Mouse (Mus musculus) frontal cortex, adult (tissue): ENCODE data around the gene Artn.

ENCODE experiments used
- ATAC-seq: cut with Nextera tagmentation; 2 replicates; pipeline ENCODE4 v1.9.2; 2017; ENCODE audit warnings: mild to moderate bottlenecking, moderate library complexity, mixed read lengths; ENCODE audit not compliant: low TSS enrichment

Gene Artn

GRCm38 (mm10) chr4:117918762-117919161 lies 10.8 kb downstream of the Artn start:
- no peak for ATAC-seq

DNA sequence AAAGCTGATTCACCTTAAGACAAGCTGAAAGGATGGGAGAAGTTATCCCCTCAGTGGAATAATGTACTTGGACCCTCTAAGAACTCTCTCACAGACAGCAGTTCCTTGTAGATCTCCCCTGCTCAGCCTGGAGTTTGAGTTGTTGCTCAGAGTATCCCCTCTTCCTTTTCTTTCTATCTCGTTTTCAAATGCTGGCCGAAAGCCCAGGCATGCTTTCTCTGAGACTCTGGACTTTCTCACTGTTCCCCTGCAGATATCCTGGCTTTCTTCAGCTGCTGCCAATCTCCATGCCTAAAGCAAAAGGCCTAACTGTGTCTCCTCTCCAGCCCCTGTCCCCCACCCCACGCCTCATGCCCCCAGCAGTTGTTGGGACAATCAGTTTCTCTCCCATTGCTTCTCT lies 11.3 kb downstream of the Artn start:
- ATAC-seq: no peak

DNA sequence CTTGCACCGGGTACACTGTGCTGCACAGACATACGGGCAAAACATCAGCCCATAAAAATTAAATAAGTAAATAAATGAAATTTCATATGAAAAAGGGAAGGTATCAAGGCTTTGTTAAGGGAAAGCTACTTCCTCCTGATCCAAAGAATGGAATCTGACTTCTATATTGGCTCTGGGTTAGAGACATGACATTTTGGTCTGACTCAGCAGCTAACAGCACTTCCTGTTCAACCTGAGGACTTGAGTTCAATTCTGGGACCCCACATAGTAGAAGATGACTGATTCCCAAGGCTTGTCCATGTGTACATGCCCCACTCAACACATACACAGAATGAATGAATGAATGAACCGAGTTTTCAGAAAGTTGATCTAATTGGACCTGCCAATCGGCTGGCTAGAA lies 11.7 kb downstream of the Artn start:
- ATAC-seq: no peak

DNA sequence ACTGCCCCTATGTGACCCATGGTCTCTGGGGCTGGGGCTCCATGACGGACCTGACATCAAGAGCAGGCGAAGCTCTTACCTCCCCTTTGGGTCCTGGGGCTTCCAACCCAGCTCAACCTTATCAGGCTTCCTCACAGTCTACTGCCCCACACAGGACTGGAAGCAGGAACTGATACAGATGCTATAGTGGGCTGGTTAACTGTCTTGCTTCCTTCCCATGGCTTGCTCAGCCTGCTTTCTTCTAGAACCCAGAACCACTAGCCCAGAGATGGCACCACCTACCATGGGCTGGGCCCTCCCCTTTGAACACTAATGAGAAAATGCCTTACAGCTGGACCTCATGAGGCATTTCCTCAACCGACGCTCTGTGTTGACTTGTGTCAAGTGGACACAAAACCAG lies 12.2 kb downstream of the Artn start:
- ATAC-seq: no peak

DNA sequence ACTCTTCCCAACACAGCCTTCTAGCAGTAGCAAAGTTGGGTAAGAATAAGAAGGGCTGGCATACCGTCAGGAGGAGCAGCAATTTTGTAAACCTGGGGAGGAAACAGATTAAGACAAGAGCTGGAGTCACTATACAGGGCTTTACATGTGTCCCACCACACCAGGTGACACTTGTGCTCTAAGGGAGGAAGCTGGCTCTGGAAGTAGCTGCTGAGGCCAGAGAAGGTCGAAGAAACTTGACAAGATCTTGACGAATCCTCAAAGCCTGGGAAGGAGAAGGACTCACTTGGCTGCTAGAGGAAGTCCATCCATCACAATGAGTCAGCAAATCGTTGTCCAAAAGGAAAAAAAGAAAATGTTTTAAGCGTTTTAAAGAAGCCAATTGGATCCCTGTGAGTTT lies 13.2 kb downstream of the Artn start:
- no peak for ATAC-seq

GRCm38 (mm10) chr4:117915489-117916105 lies 14.0 kb downstream of the Artn start:
- peak; percentile 36; the same call in 1 of the 2 replicates for ATAC-seq

DNA sequence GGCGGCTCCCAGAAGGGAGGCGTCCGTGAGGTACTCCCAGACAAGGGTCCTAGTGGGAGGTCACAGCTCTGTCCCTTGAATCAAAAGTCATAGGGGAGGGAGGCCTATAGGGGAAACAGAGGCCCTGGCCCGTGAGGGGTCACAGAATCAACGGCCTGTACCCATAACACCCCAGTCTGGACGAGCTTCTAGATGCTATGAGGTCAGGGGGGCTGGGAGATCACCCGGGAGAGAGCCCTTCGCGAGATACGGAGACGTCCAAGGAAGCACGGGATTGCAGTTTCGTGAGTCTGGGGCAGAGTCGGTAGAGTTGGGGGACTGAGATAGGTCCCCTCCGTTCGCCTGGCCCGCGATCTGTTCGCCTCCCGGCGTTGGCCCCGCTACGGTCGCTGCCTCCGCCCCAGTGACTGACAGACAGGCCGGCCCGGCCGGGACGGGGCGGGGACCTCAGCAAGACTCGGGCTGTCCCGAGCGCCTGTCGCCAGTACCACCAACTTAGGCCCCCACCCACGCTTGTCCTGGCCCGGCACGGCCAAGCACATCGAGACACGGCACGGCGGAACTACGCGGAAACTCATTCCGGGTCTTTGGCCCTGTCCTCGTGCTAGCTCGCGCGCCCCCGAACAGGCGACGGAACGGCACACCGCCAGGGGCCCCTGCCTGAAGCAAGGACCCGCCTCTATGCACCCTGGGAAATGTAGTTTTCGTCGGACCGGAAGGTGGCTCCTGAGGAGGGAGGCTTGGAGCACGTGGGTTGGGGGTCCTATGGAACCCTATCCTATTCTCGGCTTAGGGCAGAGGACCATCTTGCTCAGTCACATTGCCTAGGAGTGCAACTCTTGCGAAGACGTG lies 14.7 kb downstream of the Artn start, which contains the start of gene Ipo13:
Gene Ipo13, minus strand, starts transcription at position 409 of the 852 bp plus-strand sequence.
- ATAC-seq: peak; percentile 85

- 0 out of 2 replicates have a peak, but pooled peaks have one; percentile 2 for ATAC-seq
Measured at GRCm38 (mm10) chr4:117914031-117914430, 15.5 kb downstream of the Artn start.

GRCm38 (mm10) chr4:117913421-117913820 lies 16.1 kb downstream of the Artn start:
- no peak for ATAC-seq

DNA sequence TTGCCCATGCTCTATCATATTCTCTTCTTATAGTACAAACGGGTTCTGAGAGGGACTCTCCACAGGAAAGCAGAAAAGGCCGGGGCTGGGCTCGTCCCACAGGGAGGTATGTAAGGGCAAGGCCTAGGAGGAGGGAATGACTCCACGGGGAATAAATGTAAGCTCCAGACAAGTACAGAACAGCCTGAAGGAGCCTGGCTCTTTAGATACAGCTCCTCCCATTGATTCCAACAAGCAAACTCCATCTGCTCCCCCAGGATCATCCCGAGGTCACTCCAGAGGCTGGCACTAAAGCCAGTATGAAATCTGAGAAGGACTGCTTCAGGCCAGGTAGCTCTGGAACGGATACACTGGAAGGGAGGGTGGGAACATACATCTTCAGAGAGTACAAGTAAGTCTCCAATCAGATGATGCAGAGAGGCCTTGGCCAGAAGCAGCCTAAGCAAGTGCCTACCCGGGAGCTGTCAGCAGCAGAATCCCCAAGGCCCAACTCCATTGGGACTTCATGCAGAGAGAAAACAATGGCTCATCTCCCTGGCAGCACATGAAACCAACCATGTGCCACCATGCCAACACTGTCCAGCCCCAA lies 16.8 kb downstream of the Artn start:
- ATAC-seq: no peak

DNA sequence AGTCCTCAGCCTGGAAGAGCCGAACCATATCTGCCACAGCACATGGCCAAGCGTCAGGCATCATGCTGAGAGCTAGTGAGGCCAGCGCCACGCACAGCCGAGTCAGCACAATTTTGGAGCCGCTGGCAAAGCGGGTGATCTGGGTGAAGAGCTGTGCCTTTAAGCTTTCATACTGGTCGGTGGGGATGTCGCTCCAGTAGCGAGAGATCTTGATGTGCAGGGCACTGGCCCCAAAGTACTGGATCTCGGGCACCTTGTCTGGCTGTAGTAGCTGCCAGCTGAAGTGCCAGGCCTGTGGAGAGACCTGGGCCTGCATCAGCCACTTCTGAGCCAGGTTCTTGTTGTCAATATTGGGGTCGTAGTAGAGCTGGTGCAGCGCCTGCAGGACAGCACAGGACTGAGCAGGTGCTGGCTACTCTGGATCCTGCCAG lies 17.4 kb downstream of the Artn start:
- no peak for ATAC-seq

GRCm38 (mm10) chr4:117908834-117909453 lies 20.6 kb downstream of the Artn start:
- ATAC-seq: peak; percentile 35

GRCm38 (mm10) chr4:117906196-117906595 lies 23.4 kb downstream of the Artn start:
- ATAC-seq: no peak; the same call in 1 of the 2 replicates

- no peak for ATAC-seq
Measured at GRCm38 (mm10) chr4:117904761-117905160, 24.8 kb downstream of the Artn start.

DNA sequence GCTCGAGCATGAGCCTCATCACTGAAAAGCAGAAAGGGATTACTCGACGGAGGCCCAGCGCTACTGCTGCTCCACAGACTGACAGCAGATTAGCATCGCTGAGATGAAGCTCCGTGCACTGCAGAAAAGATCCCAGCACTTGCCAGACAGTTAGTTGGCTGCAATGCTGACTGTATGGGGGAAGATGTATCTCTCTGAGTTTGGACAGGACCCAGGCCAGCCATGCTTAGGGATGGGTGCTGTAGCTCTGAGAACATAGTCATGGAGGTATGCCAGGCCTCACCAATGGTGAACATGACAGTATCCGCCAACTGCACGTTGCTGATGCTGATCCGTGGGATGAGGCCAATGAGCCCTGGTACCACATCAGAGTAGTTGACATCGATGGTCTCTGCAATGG lies 25.5 kb downstream of the Artn start:
- ATAC-seq: peak; percentile 67

DNA sequence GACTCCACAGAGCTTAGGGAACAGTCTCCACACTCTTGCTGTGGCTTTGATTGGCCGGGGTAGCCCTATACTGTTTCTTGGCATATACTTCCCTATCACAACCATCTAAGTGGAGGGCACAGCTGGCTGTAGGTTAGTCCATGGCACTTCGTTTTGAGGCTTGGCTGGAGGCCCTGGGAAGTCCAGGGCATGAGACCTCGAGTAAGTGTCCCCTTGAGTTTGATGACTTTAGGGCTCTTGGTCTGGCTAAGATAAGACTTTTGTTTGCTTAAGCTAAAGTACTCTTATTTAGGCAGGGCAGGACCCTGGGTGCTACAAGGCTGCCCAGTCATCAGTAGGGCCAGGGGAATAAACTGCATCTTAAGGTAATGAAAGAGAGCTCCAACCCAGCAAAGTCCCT lies 31.5 kb downstream of the Artn start:
- no peak for ATAC-seq

DNA sequence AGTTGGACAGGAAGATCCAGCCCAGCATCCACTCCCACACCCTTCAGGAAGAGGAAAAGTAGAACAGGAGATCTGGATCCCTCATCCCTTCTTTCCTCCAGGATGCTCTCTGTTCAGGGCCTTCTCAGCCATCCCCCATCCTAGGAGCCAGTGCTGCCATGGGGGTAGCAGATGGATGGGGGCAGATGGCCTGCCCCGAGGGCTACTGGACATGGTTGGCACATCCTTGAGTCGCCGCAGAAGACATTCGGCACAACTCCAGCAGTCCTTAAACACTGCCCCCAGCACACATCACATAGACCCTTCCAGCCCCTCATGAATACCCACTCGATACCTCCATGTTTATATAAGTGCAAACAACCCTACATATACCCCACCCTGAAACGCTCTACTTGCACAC lies 33.5 kb downstream of the Artn start:
- ATAC-seq: no peak

- ATAC-seq: no peak
Measured at GRCm38 (mm10) chr4:117895339-117895738, 34.2 kb downstream of the Artn start.

GRCm38 (mm10) chr4:117894601-117895000 lies 35.0 kb downstream of the Artn start:
- no peak for ATAC-seq

- ATAC-seq: no peak
Measured at GRCm38 (mm10) chr4:117893376-117893775, 36.2 kb downstream of the Artn start.

DNA sequence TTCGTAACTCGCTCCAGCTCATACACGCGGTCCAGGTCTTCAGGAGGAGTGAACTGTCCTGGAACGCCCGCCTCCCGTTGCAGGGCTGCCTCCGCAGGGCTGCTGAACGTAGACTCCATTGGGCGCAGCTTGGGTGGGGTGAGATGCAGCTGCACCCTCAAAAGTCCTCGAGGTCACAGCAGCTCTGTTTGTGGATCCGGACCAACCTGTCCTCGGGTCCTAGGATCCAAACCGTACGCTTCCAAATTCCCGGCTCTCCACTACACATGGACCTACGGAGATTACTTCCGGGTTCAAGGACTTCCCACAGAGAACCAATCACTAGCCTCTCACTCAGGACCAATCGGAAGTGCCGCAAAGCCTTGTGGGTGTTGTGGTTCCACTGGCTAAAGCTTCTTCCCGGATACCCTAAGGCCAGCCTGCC lies 37.8 kb downstream of the Artn start, which contains the start of gene Dph2:
Gene Dph2, minus strand, starts transcription at position 295 of the 424 bp plus-strand sequence.
- ATAC-seq: peak; percentile 87

GRCm38 (mm10) chr4:117890750-117891149 lies 38.8 kb downstream of the Artn start:
- ATAC-seq: no peak
